Mouse (Mus musculus): ENCODE measurements at regions not wholly inside any gene's neighbourhood (a gene's known extent, or its start where the extent isn't known, plus 50 kb on each side); places are given as distances from the start of the nearest gene placed in this dataset.

- no peak overlapping the region for H3K27ac ChIP-seq (ENCODE audit: low read length)
- H3K9me3 ChIP-seq (ENCODE audit: low read length) = no peaks in the 10 kb centered on the region
- H3K4me1 ChIP-seq (ENCODE audit: insufficient read depth, low read depth, low read length) = no peaks in the 10 kb centered on the region
- no peak overlapping the region for H3K4me3 ChIP-seq (ENCODE audit: low read depth, low read length)
- no peak overlapping the region for H3K4me2 ChIP-seq (replicated peaks; ENCODE audit: low read depth, low read length)
- TF ChIP-seq EP300 (IDR thresholded peaks at IDR 0.05) (no peak), CTCF (IDR thresholded peaks at IDR 0.05) (no peak)
- WGBS = 83% methylated on average over 6 of the region's 6 CpGs
- no peaks in the 10 kb centered on the region for H3K27me3 ChIP-seq (replicated peaks; ENCODE audit: insufficient read depth, low read length)
- ATAC-seq (no peak), DNase-seq (ENCODE audit: low spot score) (no peak)
- no peaks in the 10 kb centered on the region for H3K36me3 ChIP-seq (ENCODE audit: insufficient read depth, low read length)
- H3K9ac ChIP-seq (replicated peaks; ENCODE audit: low read depth) = no peak overlapping the region
These were observed 334.9 kb downstream of the Pik3r1 start for GRCm38 (mm10) chr13:101433162-101433561.

- DNase-seq (ENCODE audit: low spot score) (peak; percentile 75), ATAC-seq (peak; percentile 61)
- Histone ChIP-seq H3K27ac (ENCODE audit: low read length) (no peak overlapping the region), H3K9ac (replicated peaks; ENCODE audit: low read depth) (no peak overlapping the region), H3K4me1 (ENCODE audit: insufficient read depth, low read depth, low read length) (no peaks in the 10 kb centered on the region), H3K4me2 (replicated peaks; ENCODE audit: low read depth, low read length) (no peak overlapping the region), H3K36me3 (ENCODE audit: insufficient read depth, low read length) (no peaks in the 10 kb centered on the region), H3K9me3 (ENCODE audit: low read length) (no peaks in the 10 kb centered on the region), H3K27me3 (replicated peaks; ENCODE audit: insufficient read depth, low read length) (no peaks in the 10 kb centered on the region), H3K4me3 (ENCODE audit: low read depth, low read length) (no peak overlapping the region)
- TF ChIP-seq EP300 (IDR thresholded peaks at IDR 0.05) = peak; percentile 66
- TF ChIP-seq CTCF (IDR thresholded peaks at IDR 0.05) = no peak
- 64% methylated on average over 12 of the region's 12 CpGs for WGBS
These were observed 340.4 kb downstream of the Pik3r1 start for GRCm38 (mm10) chr13:101427426-101428221.

- ATAC-seq = no peak
- H3K27me3 ChIP-seq (replicated peaks; ENCODE audit: insufficient read depth, low read length) = no peaks in the 10 kb centered on the region
- DNase-seq (ENCODE audit: low spot score) = no peak
- no peak overlapping the region for H3K27ac ChIP-seq (ENCODE audit: low read length)
- no peaks in the 10 kb centered on the region for H3K36me3 ChIP-seq (ENCODE audit: insufficient read depth, low read length)
- no peaks in the 10 kb centered on the region for H3K9me3 ChIP-seq (ENCODE audit: low read length)
- 45% methylated on average over 5 of the region's 5 CpGs for WGBS
- H3K4me1 ChIP-seq (ENCODE audit: insufficient read depth, low read depth, low read length) = no peaks in the 10 kb centered on the region
- no peak overlapping the region for H3K9ac ChIP-seq (replicated peaks; ENCODE audit: low read depth)
- H3K4me3 ChIP-seq (ENCODE audit: low read depth, low read length) = no peak overlapping the region
- H3K4me2 ChIP-seq (replicated peaks; ENCODE audit: low read depth, low read length) = no peak overlapping the region
- TF ChIP-seq EP300 (IDR thresholded peaks at IDR 0.05) (no peak), CTCF (IDR thresholded peaks at IDR 0.05) (no peak)
These were observed 341.6 kb downstream of the Pik3r1 start for GRCm38 (mm10) chr13:101426461-101426860.

GRCm38 (mm10) chr13:101422082-101422481 is 345.9 kb downstream of the Pik3r1 start:
- Histone ChIP-seq H3K9me3 (ENCODE audit: low read length) (no peaks in the 10 kb centered on the region), H3K36me3 (ENCODE audit: insufficient read depth, low read length) (no peaks in the 10 kb centered on the region), H3K27me3 (replicated peaks; ENCODE audit: insufficient read depth, low read length) (no peaks in the 10 kb centered on the region), H3K4me2 (replicated peaks; ENCODE audit: low read depth, low read length) (no peak overlapping the region), H3K27ac (ENCODE audit: low read length) (no peak overlapping the region), H3K9ac (replicated peaks; ENCODE audit: low read depth) (no peak overlapping the region), H3K4me3 (ENCODE audit: low read depth, low read length) (no peak overlapping the region), H3K4me1 (ENCODE audit: insufficient read depth, low read depth, low read length) (no peaks in the 10 kb centered on the region)
- DNase-seq (ENCODE audit: low spot score) (no peak), ATAC-seq (no peak)
- WGBS = 19% methylated on average over 3 of the region's 3 CpGs
- TF ChIP-seq EP300 (IDR thresholded peaks at IDR 0.05) = no peak

- H3K4me1 ChIP-seq (ENCODE audit: insufficient read depth, low read depth, low read length) = no peaks in the 10 kb centered on the region
- H3K36me3 ChIP-seq (ENCODE audit: insufficient read depth, low read length) = no peaks in the 10 kb centered on the region
- no peaks in the 10 kb centered on the region for H3K27me3 ChIP-seq (replicated peaks; ENCODE audit: insufficient read depth, low read length)
- no peak for DNase-seq (ENCODE audit: low spot score)
- TF ChIP-seq EP300 (IDR thresholded peaks at IDR 0.05) (no peak), CTCF (IDR thresholded peaks at IDR 0.05) (no peak)
- no peak overlapping the region for H3K4me2 ChIP-seq (replicated peaks; ENCODE audit: low read depth, low read length)
- 67% methylated on average over 7 of the region's 7 CpGs for WGBS
- H3K9me3 ChIP-seq (ENCODE audit: low read length) = no peaks in the 10 kb centered on the region
- H3K9ac ChIP-seq (replicated peaks; ENCODE audit: low read depth) = no peak overlapping the region
- H3K27ac ChIP-seq (ENCODE audit: low read length) = no peak overlapping the region
- no peak overlapping the region for H3K4me3 ChIP-seq (ENCODE audit: low read depth, low read length)
- ATAC-seq = no peak
These were observed 348.5 kb downstream of the Pik3r1 start for GRCm38 (mm10) chr13:101419457-101420025.

GRCm38 (mm10) chr13:101418272-101418671 is 349.7 kb downstream of the Pik3r1 start:
- 61% methylated on average over 6 of the region's 6 CpGs for WGBS
- H3K9ac ChIP-seq (replicated peaks; ENCODE audit: low read depth) = no peak overlapping the region
- H3K4me2 ChIP-seq (replicated peaks; ENCODE audit: low read depth, low read length) = no peak overlapping the region
- ATAC-seq (peak; percentile 63; the same call in 1 of the 2 replicates), DNase-seq (ENCODE audit: low spot score) (no peak)
- H3K36me3 ChIP-seq (ENCODE audit: insufficient read depth, low read length) = no peaks in the 10 kb centered on the region
- no peak overlapping the region for H3K4me3 ChIP-seq (ENCODE audit: low read depth, low read length)
- H3K9me3 ChIP-seq (ENCODE audit: low read length) = no peaks in the 10 kb centered on the region
- TF ChIP-seq EP300 (IDR thresholded peaks at IDR 0.05) = no peak
- TF ChIP-seq CTCF (IDR thresholded peaks at IDR 0.05) = no peak
- H3K27me3 ChIP-seq (replicated peaks; ENCODE audit: insufficient read depth, low read length) = no peaks in the 10 kb centered on the region
- no peaks in the 10 kb centered on the region for H3K4me1 ChIP-seq (ENCODE audit: insufficient read depth, low read depth, low read length)
- H3K27ac ChIP-seq (ENCODE audit: low read length) = no peak overlapping the region
